Mouse (Mus musculus): ENCODE data around the gene Clec11a.
"Not testable (repeated sequence)": the region's sequence is repeated elsewhere in the genome, so short reads cannot be mapped to it uniquely, and the experiment has no call there.

The Clec11a gene

DNA sequence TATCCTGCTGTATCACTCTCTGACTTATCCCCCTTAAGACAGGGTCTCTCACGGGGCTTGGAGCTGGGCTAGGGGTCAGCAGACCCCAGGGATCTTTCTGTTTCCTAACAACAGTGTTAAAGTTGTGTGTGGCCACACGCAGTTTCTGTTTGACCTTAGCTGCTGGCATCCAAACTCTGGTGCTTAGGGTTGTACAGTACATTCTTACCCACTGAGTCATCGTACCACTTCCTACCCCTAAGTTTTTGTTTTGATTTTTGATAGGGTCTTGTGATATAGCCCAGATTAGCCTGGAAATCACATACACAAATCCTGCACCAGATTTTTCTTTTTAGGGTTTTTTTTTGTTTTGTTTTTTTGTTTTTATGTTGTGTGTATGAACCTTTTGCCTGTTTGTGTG lies 25.6 kb upstream of the Clec11a start:
- intact Hi-C loops (cut with DNase I), result no loop called here

GRCm38 (mm10) chr7:44326614-44327013 lies 19.9 kb upstream of the Clec11a start:
- intact Hi-C loops (cut with DNase I), result no loop called here

DNA sequence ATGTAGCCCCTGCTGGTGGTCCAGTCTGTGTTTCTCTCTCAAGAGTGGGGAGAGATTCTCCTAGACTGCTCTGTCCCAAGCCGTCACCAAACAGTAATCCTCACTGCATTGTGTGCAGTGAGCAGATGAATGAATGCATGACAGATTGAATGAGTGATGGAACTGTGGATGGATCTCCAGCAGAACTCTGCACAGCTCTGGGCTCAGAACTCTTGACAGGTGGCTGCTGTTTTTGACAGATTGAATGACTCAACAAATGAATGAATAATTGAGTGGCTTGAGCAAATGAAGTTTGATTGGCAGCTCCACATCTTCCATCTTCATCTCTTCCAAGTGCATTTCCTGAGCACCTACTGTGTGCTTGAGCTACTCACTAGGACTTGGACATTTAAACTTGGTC lies 15.6 kb upstream of the Clec11a start:
- intact Hi-C loops (cut with DNase I), result no loop called here

- intact Hi-C loops (cut with DNase I), result no loop called here
Measured at GRCm38 (mm10) chr7:44320886-44321285, 14.2 kb upstream of the Clec11a start.

DNA sequence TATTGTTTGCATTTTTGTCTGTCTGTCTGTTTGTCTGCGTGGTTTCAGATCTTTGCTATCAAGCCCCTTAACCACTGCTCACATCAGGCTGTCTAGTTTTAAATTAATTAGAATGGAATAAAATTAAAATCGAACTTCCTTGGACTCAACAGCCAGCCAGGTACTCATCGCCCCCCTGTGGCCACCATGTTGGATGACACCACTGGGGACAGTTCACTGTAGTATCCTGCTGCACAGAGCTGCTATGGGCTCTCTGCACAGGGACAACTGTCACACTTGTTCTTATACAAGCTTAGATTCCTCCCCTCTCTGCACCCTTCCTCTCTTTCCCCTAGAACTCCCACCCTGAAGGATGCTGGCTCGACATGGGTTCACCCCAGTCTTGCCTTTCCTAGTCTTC lies 11.2 kb upstream of the Clec11a start:
- intact Hi-C loops (cut with DNase I), result loop anchor here (5.0 kb wide), 1 partner anchor 56 kb away; the partner anchor contains the start of gene Gm15517

DNA sequence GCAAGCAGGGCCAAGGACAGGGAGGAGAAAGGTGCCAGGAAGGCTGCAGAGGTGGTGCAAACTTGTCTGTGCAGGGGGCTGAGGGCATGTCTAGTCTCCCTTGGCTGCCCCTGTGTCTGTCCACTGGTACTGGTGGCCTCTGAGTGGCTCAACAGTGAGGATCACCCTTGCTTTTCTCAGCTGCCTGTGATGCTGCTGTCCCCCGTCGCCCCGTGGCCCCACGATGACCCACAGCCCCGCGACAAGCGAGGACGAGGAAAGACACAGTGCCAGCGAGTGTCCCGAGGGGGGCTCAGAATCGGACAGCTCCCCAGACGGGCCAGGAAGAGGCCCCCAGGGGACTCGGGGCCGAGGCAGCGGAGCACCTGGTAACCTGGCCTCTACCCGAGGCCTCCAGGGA lies 5.8 kb upstream of the Clec11a start:
- intact Hi-C loops (cut with DNase I), result no loop called here

DNA sequence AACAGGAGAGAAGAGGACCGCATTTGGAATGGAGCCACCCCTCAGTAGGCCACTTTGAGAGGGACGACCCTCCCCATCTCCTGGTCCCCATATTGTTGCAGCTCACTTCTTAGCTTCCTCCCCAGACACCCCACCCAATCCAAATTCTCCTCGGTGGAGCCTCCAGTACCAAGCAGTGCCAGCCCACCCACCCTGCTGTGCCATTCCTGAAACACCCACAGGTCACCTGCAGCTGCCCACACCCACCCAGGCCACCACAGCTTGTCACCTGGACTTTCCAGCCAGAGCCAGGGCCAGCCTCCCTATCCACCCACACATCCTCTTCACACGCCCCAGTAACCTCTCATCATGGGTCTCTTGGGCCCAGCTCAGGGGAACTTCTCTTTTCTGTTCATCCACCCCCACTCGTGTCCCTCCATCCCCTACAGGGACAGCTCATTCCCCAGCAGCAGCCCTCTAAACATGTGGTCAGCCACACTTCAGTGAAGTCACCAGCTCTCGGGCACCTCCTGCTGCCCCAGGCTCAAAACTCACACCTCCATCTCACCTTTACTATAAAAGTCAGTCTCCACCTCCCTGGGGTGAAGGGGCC lies 5.1 kb upstream of the Clec11a start:
- intact Hi-C loops (cut with DNase I), result no loop called here

DNA sequence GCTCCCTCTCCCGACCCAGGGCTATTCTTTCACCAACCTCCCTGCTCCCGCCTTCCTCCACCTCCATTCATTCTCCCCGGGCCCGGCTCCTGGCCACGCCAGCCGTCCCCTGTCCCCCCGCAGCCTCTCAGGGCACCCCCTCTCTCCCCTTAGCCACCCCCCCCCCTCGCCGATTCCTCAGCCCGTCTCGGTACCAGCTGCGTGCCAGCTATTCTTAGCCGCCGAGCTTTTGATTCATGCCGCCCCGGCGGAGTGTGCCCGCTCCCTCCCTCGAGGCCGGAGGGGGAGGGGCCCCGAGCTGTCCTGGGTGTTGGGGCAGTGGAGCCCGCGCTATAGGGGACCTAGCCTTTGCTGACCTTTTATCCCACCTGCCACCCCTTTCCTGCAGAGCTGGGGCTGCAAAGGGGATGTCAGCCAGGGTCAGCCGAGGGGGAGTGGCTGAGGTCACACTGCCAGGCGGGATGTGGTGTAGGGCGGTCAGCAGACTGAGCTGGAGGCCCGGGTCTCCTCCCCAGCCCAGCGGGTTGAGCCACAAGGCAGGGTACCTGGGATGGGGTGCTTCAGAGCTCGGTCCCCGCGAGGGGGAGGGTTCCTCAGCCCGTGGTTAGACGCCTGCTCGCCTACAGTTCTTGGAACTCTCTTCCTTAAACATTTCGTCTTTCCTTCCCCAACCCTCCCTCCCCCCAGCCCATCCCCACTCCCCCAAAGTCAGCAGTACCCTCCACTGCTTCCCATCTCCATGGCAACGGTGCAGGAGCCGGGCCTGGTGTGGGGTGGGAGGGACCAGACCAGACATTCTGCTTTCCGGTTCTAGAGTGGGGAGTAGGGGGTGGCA lies 4.4 kb upstream of the Clec11a start:
- intact Hi-C loops (cut with DNase I), result no loop called here

GRCm38 (mm10) chr7:44310285-44310877 lies 3.7 kb upstream of the Clec11a start:
- intact Hi-C loops (cut with DNase I), result no loop called here

DNA sequence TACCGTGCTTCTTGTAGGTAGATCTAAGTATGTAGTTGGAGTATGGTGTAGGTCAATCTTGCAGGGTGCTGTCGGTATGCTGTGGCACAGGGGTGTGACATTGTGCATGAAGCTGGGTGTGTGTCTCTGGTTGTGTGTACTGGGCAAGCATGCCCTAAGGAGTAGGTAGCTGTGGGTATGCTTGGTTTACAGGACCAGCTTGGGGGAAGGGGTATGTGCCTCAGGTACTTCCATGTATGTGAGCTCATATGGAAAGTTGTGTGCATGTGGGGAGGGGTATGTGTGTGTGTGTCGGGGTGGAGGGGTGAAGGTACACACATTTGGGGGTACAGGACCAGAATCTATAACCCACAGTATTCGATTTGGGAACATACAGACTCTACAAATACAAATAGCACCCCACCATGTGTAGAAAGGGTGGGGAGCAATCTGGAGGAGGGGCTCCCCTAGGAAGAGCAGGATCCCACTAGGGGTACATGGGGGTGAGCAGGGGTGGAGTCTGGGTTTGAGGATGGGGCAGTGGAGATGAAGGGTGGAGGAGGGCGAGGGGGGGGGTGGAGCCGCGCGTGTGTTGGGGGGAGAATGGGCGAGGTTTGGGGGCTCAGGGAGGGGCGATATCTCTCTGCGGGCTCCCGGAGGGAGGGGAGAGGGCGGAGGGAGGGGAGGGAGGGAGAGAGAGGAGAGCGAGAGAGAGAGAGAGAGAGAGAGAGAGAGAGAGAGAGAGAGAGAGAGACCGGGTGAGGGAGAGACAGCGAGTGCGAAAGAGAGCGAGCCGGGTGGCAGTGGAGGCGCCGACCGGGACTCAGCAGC lies 3.0 kb upstream of the Clec11a start, which contains the start of gene Shank1:
Gene Shank1 (plus strand): TSS at position 779 of the 810 bp plus-strand sequence.
- intact Hi-C loops (cut with DNase I), result no loop called here

DNA sequence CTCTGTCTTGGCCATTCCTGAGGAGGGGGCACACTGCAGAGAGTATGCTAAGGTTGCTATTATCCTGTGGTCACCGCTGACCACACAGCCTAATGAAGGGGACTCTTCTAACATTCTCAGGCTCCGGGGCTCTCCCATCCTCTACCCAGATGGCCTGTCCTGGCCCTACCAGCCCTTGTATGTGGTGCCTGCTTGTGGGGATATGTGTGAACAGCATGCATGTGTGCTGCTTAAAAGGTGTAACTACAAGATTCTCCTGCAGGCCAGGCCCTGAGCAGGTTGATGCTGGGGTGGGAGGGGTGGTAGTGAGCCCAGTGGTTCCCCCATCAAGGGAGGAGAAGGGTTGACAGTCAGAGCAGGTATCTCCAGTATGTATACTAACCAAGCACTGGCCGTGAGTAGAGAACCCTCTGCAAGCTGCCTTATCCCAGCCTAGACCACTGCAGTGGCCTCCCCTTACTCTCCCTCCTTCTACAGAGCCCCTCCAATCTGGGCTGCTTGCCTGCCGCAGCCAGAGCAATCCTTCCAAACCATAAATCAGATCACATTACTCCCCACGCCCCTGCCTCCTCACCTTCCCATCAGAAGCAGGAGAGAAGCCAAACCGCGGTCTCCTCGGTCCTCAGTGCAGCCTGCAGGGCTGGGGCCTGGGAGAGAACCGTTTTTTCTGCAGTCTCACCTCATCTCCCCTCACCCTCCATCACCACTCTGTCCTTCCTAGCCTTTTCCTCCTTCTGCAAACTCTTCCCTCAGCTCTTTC lies 739 bp upstream of the Clec11a start:
- intact Hi-C loops (cut with DNase I), result no loop called here

DNA sequence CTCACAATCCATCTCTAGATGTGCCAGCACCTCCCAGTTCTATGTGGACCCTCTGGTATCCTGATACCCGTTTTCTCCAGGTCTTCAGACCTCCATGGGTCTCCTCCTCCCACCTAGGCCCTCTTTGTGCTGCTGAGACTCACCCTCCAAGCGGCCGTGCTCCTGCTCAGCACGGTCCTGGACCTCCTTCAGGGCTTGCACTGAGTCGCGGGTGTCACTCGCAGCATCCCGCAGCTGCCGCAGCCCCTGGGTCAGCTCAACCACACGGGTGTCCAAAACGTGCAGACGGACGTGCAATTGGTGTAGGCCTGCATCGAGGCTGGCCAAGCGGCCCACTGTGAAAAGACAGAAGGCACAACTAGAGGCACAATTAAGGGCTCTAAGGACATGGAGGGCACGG lies 1.0 kb downstream of the Clec11a start:
- intact Hi-C loops (cut with DNase I), result no loop called here

DNA sequence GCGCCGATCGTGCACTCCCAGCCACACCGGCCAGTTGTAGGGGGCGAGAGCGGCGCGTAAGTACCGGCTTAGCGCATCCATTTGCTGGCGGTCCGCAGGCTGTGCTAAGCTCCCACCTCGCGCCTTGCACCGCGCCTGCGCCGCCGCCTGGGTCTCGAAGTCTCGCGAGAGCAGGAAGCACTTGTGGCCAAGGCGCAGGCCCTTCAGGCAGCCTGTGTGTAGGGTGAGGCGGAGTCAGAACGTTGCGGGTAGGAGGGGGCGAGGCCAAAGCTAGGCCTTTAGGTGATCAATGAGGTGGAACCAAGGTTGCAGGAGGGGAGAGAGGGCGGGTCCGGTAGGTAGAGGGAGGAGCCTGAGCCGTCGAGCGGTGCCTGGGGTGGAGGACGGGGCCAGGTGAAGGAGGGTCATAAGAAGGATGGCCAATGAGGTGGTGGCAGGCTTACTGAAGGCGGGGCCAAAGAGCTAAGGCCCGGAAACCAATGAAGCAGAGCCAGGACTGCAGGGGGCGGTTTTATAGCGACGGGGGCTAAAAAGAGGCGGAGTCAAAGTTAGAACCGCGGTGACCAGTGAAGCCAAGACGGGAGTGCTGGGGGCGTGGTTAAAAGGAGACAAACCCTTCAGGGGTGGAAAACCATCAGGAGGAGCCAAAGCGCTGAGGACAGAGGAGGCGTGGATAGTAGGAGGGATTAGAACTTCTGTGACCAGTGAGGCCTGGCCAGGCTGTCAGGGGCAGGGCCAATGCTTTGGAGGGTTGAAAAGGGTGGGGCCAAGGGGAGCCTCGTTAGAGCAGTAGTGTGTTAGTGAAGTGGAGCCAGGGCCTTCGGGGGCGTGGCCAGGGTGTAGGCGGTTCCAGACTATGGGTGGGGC lies 1.7 kb downstream of the Clec11a start:
- intact Hi-C loops (cut with DNase I), result no loop called here

GRCm38 (mm10) chr7:44304463-44304774 lies 2.3 kb downstream of the Clec11a start:
- intact Hi-C loops (cut with DNase I), result no loop called here

DNA sequence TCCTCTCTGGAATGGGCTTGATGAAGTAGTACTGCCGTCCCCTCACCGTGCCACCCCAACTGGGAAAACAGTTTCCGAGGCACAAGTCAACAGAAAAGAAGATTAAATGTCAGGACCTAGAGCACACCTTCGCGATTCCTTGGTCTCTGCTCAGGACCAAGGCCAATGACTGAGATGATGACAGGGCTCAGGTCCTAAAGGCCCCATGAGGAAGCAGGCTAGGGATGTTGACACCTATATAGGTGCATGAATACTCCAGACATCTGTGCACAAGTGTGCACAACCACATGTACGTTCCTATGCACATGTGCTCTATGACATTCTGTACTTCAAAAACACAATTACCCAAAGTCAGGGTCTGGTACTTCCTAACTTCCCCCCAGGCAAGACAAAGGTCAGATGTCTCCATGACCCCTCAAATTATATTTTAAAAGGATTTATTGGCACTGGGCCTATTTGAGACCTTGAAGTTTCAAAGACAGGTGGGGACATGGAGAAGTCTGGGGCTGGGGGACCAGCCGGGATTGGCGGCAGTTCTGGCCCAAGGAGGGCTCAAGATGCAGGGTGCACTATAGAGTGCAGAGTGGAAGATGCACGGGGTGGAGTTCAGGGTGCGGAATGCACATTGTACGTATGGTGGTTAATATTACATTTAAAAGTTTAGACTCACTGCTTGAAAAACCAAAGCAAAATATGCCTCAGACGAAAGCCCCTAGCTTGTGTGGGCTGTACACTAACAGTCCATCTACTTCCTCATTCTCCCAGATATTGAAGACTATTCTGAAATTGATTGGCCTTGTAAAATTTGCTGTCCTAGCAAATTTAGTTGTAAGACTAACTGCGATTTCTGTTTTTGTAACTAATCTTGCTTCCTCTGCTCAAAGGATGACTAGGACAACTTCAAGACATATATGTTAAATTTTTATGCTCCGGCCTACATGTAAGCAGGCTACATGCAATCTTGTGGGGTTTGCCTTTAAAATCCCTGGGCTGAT lies 3.1 kb downstream of the Clec11a start:
- intact Hi-C loops (cut with DNase I), result no loop called here

DNA sequence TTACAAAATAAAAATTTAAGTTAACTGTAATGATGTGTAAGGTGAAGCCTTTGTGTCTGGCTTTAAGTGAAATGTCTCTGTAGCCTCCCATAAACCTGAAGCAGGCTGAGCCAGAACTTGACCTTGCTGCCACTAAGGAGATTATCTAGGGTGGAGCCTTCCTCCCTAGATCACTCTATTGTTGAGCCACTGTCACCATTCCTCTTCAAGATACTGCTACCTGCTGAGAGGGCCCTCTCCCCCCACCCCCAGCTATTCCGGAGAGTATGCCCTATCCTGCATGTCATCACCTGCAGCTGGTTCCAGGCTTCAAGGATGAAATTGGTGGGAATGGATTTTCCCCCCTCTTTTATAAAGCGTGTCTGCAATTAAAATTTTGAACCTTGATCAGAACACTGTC lies 9.2 kb downstream of the Clec11a start:
- intact Hi-C loops (cut with DNase I), result not testable (repeated sequence)

- intact Hi-C loops (cut with DNase I), result no loop called here
Measured at GRCm38 (mm10) chr7:44291418-44291817, 15.3 kb downstream of the Clec11a start.

- intact Hi-C loops (cut with DNase I), result no loop called here
Measured at GRCm38 (mm10) chr7:44290986-44291385, 15.7 kb downstream of the Clec11a start.

GRCm38 (mm10) chr7:44287760-44288159 lies 18.9 kb downstream of the Clec11a start:
- intact Hi-C loops (cut with DNase I), result no loop called here
